Mouse (Mus musculus): ENCODE measurements at regions not wholly inside any gene's neighbourhood (a gene's known extent, or its start where the extent isn't known, plus 50 kb on each side); places are given as distances from the start of the nearest gene placed in this dataset.

DNA sequence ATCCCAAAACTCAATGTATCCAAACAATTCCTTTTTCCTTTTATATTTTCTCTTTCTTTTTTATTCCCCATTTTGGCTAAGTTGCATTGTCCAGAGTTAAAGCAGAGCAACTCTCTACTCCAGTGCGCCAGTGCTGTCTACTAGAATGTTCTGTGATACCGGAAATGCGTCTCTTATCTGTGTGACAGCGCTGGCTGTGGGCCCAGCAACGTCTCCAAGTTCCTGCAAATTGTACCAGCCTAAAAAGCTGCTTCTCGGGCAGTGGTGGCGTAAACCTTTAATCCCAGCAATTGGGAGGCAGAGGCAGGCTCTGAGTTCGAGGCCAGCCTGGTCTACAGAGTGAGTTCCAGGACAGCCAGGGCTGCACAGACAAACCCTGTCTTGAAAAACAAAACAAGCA, 59.4 kb downstream of the Cox18 start:
- no peak for DNase-seq (ENCODE audit: low spot score in 2 of 2)

DNA sequence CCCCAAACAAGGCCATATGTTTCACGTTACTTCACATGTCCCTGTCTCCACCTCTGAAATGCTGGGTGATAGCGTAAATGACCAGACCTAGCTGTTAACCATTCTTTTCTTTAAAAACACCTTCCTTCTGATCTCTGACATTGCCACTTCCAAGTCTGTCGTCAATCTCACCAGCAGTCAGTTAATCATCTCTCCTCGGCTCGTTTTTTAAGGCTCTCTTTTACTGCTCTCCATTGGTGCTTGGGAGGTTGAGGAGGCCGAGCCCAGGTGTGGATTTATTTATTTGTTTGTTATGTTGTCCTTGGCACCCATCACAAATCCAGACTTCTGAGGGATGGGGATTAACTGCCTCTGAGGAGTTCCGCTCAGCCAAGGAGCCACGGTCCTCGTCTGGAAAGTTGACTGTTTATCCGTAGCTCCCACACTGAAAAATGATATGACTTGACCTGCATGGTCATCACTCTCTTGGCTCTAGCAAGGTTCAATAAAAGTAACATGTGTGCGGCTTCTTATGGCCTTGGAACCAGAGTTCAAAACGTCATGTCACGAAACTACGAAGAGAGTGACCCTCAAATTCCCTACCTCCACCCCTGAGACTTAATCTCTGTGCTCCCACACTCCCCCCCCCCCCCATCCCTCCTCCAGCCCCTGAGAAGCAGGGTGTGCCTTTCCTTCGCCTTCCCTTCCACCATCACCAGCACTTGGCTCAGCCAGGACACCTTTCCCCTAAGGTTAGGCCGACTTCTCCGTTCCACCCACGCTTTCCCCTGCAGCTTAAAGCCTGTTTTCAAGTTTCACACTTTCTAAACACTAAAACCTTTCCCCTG, 60.6 kb downstream of the Cox18 start:
- DNase-seq (ENCODE audit: low spot score in 2 of 2) = no peak

DNA sequence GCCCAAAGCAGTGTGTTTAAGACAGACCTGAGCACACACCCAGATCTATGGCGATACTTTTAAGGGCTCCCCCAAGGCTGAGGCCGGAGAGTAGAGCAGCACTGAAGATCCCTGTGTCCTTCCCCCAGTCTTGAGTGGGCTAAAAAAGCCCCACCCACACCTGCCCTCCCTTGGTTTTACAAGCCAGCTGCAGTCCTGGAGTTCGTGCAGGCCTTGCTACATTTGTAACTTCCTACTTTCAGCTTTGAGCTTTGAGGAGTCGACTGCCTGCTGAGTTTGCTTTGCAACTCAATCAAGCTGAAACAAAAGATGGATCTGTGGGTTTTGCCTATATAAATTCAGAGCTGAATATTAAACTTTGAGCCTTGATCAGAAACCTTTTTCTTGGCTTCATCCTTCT, 63.5 kb downstream of the Cox18 start:
- no peak for DNase-seq (ENCODE audit: low spot score in 2 of 2)

DNA sequence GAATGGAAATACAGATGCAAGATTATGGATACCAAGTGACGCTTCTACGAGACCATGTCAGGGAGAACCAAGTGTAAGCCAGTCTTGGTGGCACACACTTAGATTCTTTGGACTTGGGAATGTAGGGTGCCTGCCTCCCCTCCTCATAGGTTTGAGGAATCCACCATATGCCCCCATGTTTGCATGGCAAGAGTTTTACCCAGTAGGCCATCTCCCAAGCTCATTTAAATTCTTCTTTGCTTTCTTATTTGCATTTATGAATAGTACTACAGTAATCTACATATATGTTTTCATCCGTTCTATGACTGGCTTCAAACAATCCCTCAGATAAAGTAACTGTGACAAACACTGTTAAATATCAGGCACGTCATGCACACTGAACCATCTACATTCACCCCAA, 67.3 kb downstream of the Cox18 start:
- DNase-seq (ENCODE audit: low spot score in 2 of 2) = no peak

DNA sequence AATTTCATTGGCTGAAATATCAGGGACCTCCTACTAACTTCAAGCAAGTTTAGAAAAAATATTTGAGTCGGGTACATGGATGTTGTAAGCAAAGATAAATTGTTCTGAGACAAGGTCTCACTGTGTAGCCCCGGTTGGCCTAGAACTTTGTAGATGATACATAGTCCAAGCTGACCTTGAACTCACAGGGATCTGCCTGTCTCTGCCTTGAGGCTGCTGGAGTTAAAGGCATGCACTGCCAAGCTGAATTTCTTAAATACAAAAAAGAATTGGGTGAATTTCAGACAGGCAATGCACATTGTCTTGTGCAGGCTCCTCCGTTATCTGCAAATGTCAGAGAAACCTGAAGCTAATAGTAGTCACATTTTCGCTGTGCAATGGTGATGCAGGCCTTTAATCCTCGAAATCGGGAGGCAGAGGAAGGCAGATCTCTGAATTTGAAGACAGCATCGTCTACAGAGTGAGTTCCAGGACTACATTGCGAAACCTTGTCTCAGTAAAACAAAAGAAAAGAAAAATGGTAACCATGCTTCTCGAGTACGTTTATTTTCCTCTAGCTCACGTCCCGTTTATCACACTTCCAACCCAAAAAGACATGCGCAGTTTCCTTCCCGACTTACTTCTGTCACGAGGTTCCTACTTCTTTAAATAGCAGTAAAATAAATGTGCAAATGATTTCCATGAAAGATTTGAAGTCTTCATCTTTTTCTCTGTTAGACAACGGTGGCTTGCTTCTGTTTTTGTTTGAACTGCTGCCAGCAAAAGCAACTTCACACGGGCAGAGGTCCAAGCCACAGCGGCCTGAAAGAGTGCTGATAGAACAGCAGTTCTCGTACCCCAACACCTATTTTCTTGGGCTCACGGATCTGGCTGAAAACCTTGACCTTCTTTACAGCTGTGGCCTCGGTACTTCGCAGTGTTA, 73.9 kb downstream of the Cox18 start:
- DNase-seq (ENCODE audit: low spot score in 2 of 2) = no peak

DNA sequence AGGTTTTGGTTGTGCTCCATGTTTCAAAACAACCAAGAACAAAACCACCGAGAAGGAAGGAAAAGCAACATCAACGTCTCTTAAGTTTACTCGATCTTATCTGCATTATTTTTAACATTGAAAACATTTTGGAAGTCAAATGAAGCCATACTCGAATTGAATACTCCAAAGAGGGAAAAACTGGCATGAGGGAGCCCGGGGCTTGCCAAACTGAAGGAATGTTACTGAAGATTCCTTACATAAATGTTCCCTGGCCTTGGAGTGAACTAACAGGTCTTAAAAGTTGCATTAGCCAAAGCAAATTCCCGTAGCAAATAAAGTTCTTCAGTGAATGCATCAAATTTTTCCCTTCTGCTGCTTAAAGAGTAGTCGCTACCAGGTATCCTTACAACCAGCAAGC, 87.8 kb downstream of the Cox18 start:
- no peak for DNase-seq (ENCODE audit: low spot score in 2 of 2)

DNA sequence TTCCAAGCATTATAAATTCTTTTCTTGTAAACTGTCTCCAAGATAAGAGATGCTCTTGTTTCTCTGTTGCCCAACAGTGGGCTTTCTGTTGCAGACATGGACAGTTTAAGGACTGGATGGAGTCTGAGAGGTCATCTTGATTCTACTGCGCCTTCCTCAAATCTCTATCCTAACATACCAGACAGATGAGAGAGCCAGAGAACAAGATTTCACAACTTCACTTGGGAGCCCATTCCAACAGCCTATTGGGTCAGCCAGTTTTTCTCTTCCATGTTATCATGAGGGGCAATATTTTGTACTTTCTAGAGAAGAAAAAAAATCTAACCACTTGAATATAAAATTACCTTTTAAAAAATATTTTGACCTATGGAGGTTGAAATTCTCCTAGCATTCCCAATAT, 116.8 kb downstream of the Cox18 start:
- DNase-seq (ENCODE audit: low spot score in 2 of 2) = no peak

DNA sequence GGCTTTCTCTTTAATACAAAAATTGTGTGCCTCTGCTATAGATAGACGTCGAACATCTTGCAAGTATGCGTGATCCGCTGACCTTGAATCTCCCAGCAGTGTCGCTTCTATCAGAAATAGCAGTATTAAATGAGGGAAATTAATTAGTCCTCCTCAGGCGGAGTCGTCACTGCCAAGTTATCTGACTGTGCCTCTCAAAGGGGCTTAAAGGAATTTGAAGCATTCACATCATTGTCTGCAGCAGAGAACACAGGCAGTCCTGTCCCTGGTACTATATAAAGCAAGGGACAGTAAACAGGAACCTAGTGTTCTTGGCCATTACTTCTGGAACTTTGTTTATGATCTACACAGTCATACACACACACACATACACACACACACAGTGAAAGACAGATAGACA, 119.1 kb downstream of the Cox18 start:
- no peak for DNase-seq (ENCODE audit: low spot score in 2 of 2)

DNA sequence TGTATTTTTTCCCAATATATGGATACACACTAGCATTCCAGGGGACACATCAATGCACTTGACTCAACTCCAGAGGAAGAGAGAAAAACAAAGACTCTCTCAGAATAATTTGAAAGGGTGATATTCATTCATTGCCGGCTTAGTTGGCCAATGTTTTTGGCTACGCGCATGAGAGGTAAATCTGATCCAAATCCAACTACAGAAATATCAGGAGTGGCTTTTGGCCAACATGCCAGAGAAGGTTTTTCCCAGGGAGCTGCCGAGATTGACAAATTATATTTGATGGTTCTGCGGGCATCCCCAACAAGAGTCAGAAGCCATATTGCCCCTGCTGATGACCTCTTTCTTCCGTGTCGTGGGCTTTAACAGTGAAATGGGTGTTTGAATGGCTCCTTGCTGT, 135.3 kb downstream of the Cox18 start:
- DNase-seq (ENCODE audit: low spot score in 2 of 2) = no peak

DNA sequence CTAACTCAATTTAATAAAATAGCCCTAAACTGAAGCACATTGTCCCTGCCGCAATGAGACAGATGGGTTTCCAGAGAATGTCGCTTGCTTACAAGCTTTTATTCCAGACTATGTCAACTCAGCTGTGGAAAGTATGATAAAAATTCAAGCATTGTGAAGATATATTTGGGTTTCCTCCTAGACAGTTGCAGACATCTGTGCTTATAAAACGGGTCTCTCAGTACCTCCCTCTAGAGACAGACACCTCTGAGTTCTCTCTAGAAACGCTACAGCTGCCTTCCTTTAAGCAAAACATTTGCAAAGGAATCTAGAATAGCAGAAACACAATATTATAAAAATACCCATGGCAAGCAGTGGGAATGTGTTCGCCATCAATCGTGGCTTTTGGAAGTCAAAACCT, 137.3 kb downstream of the Cox18 start:
- DNase-seq (ENCODE audit: low spot score in 2 of 2) = no peak

DNA sequence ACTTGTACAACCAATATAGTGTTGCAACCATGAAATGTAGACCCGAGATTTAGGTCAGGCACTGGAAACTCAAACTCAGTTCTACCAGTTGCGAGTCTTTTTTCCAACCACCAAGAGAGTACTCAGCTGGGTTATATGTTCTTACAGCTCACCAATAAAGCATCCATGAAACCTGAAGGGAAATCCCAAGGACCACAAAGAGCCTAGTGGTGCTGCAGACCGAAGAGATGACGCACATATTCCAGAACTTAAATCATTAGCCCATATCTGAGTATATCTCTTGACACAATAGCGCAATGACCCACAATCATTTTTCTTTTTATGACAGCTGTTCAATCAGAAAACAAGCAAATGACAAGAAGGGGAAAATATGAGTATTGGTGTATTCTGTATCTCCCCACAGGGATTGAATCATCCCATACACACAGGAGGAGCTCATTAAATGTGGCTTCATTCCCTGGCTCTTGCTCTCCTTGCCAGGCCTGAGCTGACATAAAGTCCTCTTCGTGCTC, 146.7 kb downstream of the Cox18 start:
- no peak for DNase-seq (ENCODE audit: low spot score in 2 of 2)

DNA sequence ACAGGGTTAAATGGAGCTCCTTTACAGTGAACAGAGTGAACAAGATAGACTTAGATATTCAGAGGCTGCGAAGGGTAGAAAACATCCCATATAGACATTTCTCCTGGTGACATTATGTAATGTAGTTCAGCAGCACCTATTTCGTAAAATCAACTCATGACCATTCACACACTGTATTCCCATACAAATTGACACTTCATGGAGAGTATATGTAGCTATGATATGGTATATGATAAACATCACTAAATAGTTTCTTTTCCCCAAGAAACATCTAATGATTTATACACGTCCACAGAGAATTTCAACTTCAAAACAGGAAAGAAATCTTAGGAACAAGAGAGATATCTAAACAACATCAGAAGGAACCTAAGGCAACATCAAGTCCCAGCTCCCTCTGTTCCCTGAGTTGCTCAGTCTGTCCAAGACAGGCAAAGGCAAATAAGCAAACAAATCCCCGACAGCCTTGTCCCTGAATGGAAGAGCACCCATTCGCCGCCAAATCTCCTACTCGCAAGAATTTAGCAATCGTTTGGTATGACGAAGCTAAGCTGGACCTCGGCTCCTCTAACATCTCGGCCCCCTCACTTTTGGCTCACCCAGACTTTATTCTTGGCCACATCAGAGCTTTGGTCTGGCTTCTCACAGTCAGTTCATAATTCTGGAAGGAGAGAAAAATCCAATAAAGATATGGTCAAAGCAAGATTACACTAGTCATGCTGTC, 148.0 kb downstream of the Cox18 start:
- no peak for DNase-seq (ENCODE audit: low spot score in 2 of 2)

DNA sequence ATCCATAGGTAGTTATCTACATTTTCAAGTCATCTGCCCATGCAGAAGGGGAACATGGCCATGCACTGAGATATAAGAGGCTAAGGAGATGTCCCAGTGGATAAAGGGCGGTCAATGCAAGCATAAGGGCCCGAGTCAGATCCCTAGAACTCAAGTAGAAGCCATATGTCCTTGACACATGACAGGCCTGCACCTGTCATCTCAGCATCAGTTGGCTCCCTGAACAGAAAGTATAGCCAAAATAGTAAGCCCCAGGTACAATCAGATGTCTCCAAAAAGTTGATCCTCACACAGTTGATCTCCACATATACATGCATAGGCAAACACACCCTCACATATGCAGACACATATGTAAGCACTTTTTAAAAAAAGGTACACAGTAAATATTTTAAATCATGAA, 152.0 kb downstream of the Cox18 start:
- no peak for DNase-seq (ENCODE audit: low spot score in 2 of 2)

DNA sequence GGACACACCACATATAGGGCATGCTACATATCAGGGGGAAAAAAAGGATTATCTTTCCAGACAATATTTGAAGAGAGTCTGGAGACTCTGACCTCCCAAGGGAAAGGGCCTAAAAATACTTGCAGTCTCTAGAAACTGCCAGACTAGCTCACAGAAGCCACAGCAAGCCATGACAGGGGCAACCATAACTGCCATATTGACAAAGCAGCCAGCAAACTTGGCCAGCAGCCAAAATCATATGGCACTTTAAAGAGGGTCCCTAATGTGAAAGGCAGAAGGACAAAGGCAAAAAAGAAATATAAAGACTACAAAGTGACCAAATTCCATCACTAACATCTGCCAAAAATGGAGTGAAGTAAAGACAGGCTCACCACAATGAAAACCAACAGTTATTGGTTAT, 155.2 kb downstream of the Cox18 start:
- DNase-seq (ENCODE audit: low spot score in 2 of 2) = no peak

DNA sequence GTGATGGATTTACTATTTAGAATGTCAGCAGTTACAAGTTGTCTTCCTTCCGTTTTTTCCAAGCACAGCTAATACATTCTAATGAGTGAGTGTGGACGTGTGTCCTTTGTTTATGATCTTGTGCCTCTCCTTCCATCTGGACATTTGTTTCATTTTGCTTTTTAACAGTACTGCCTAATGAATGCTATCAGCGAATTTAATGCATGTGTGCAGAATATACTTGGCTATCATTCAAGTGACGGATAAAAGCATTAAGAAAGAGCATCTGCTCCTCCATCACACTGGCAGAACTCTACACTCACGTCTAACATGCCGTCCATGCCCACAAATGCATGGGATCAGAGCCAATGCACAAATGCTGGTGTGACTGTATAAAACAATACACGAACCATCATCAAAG, 156.0 kb downstream of the Cox18 start:
- no peak for DNase-seq (ENCODE audit: low spot score in 2 of 2)

DNA sequence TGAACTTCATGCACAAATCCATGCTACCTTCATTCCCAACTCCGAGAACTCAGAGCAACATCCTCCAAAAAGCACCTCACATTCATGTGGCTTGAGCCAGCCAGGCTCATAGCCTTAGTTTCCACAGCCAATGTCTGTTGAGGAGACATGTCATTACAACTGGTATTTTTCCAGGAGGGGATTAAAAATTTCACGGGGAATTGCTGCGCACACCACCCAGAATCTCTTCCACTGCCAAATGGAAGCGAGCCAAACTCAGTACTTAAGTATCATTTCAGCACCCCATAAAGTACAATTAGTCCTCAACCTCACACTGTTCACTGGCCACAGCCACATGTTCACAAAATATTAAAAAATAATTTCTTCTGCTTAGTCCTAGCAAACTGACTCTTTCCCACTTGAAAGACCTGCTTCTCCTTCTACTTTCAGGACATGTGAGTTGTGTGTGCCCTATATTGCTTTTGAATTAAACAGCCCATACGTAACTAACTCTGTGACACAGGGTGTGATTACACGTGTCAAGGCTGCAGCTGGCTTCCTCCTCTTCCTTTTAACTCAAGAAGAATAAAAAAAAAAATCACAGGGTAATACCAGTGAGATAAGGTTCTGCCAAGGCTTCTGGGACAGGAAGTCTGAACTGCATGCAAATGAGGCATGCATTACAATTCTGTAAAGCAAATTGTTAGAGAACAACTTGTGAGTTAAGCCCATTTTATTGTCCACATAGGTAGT, 157.8 kb downstream of the Cox18 start:
- no peak for DNase-seq (ENCODE audit: low spot score in 2 of 2)

DNA sequence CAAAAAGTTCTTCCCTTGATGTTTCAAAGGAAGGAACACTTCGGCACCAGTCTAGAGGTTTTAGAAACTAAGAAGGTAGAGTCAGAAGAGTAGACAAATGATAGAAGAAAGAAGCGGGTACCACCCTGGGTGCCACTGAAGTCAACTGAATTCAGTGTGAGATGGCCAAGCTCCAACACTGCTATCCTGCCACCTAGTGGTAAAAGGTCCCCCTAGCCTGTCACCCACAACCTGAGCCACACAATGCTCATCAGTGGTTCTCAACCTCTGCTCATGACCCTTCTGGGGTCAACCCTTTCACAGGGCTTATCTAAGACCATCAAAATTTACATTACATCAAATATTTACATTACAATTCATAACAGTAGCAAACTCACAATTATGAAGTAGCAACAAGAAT, 168.1 kb downstream of the Cox18 start:
- DNase-seq (ENCODE audit: low spot score in 2 of 2) = no peak

DNA sequence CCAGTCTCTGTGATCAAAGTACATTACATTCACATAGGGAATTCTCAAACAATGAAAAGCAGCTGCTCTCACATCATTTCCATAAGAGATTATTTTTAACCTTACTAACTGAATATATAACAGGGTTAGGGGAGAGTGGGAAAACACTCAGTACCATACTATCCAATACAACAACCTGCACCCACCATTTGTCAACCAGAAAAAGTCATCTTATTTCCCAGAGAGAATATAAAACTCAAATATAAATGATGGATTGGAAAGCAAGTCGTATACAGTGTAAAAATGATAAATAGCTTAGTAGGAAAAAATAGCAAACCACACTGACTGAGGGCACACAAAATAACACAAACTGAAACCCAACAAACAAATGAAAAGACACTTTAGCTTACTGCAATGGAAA, 169.4 kb upstream of the Adamts3 start:
- no peak for DNase-seq (ENCODE audit: low spot score in 2 of 2)

DNA sequence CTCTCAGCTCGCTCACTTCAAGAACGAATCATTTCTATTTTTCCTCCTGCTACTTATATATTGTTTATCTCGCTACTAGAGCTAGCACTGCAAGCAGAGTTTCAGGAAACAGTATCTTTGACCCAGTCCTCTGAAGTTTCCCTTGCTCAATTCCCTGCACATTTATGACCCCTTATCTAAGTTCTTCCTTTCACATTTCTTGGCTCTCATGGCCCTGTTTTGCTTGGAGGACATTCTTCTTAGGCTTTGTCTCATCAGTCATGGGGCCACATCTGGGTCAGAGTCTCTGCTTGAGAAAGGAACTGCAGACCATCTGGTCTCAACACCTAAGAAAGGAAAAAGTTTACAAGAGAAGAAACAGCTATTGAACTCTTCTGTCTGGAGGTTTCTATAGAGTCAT, 166.7 kb upstream of the Adamts3 start:
- no peak for DNase-seq (ENCODE audit: low spot score in 2 of 2)

DNA sequence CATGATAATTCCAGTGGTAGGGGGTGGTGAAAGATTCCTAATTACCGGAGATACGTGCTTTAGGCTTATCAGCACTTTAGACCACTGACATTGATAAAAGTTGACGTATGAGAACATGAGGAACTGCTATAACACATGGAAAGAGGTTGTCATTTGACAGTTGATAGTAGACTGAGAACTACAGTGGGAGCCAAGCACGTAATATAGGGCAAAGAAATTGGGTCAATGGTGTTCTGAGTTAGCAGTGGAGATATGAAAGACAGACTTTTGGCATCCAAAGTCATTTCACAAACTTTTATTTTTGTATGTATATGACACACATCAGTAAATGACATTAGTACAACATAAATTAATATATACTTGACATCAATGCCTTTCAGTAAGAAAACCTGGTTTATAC, 159.6 kb upstream of the Adamts3 start:
- DNase-seq (ENCODE audit: low spot score in 2 of 2) = no peak

DNA sequence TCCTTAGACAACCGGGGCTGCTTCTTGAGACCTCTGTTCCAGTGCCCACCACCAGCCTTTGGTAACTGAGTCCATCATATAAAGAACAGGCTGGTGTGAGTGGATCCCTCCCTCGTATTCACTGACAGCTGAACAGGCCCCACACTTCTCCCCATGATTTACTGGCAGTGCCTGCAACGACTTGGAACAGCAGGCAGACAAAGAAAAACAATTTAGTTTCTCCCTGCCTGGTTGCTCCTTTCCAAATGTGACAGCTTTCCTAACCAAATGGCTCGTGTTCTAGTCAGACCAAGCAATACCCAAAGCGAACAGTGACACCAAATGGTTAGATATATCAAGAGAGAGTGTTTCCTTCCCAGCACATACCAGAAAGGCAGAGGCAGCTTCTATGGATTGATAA, 150.0 kb upstream of the Adamts3 start:
- DNase-seq (ENCODE audit: low spot score in 2 of 2) = peak; percentile 10 to 13

DNA sequence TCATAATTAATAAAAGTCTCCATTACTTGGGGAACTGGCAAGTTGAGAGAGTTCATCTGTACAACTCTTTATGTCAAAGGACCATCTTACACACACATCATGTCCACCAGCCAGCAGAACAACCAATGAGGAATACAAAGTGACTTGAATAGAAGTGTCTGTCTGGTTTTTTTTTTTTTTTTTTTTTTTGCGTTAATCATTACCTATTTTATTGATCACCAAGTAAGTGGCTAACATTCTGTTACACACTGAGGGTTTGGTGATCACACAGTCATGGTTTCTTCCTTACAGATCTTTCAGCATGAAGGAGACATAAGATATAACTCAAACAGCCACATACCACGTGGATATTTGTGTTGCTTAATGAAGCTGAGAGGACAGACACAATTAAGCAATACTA, 147.6 kb upstream of the Adamts3 start:
- DNase-seq (ENCODE audit: low spot score in 2 of 2) = no peak

Data from frontal cortex, postnatal 36 days (tissue).